Mouse (Mus musculus) liver, embryonic 16.5 days (tissue): ENCODE results near the gene Snx6. TPM values are rescaled to one million over a fixed set of nuclear protein-coding genes. Genes with fewer than 3 reads are reported as not detected.

Experiments used
- ATAC-seq: fragments of 200-750 bp; cut with Nextera tagmentation; 2 replicates; pipeline ENCODE4 v1.8.0; 2017; ENCODE audit warnings: low read depth, mild to moderate bottlenecking, moderate number of reproducible peaks, moderate library complexity
- H3K27ac ChIP-seq: fragments of 300-500 bp; sonication (generic); 2 replicates; pipeline ENCODE4 v1.5.1; 2014; ENCODE audit warnings: mild to moderate bottlenecking, low read length
- H3K27me3 ChIP-seq: fragments of 300-500 bp; sonication (generic); 2 replicates; pipeline ENCODE4 v1.6.1; 2014; ENCODE audit warnings: low read depth, low read length, mixed read lengths; ENCODE audit not compliant: control insufficient read depth, insufficient read depth
- H3K36me3 ChIP-seq: fragments of 300-500 bp; sonication (generic); 2 replicates; pipeline ENCODE4 v1.6.1; 2014; ENCODE audit warnings: mild to moderate bottlenecking; ENCODE audit not compliant: control insufficient read depth, insufficient read depth
- H3K4me1 ChIP-seq: fragments of 300-500 bp; sonication (generic); 2 replicates; pipeline ENCODE4 v1.6.1; 2014; ENCODE audit warnings: low read depth, low read length, mixed read lengths; ENCODE audit not compliant: control insufficient read depth
- H3K4me2 ChIP-seq: fragments of 300-500 bp; sonication (generic); 2 replicates; pipeline ENCODE4 v1.6.1; 2014; ENCODE audit warnings: low read depth, low read length, mixed read lengths
- H3K4me3 ChIP-seq: fragments of 300-500 bp; sonication (generic); 2 replicates; pipeline ENCODE4 v1.5.1; 2014; ENCODE audit warnings: low read depth, mild to moderate bottlenecking, low read length
- H3K9ac ChIP-seq: fragments of 300-500 bp; sonication (generic); 2 replicates; pipeline ENCODE4 v1.6.1; 2014; ENCODE audit warnings: low read depth, low read length
- H3K9me3 ChIP-seq: fragments of 300-500 bp; sonication (generic); replicated peaks from 2 replicates; pipeline ENCODE4 v1.6.1; 2016; ENCODE audit warnings: low read length; ENCODE audit not compliant: control insufficient read depth
- WGBS: fragments of 180-500 bp; shearing (Covaris S2); extraction: QIAGEN DNeasy Blood & Tissue Kit; methylation state at CpG from one replicate; pipeline ENCODE4 v1.1.7; 2014; ENCODE audit not compliant: insufficient replicate concordance; 5-methylcytosine and 5-hydroxymethylcytosine counted together
- polyA plus RNA-seq: library from polyadenylated mRNA; unstranded; fragments of >200 nt; fragmentation: Nextera tagmentation; extraction: Ambion mirVana; gene quantifications from 2 replicates; pipeline ENCODE4 v1.2.1, GENCODE M21; 2015

The Snx6 gene
- 45.3 and 45.4 TPM in 2 replicates for polyA plus RNA-seq

DNA sequence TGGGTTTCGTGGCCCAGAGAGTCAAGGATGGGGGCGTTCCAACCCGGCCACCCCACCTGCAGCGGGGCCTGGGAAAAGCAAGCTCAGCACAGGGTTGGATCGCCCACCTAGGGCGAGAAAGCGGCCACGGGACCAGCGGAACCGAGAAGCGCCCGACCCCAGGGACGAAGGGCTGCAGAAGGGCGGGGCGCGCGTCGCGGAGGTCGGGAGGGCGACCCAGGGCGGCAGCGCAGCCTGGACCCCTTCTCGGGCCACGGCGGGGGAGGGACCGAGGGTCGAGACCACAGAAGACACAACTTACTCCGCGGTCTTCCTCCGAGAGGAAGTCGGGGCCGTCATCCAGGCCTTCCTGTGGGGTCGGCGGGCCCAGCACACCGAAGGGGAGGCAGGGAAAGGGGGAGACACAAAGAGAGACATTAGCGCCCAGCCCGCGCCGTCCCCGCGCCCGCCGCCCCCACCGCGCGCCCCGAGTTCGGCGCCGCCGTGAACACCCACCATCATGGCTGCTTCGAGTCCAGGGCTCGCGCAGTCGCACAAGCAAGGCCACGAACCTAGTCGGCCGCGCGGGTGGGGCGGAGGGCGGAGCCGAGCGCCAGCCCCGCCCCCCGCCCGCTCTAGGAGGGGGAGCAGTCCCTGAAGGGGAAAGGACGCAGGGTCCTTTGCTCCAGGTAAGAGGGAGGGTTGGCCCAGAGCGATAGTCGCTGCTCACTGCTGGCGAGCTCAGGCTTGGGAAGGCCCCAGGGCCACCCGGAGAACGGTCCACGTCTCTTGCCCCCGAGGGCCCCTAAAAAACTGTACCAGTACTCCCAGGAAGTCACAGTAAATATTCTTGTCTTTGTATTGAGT, at the start of gene Snx6:
TSS of gene Snx6 (minus strand) at position 551 of the 846 bp plus-strand sequence.
- Histone ChIP-seq H3K27me3 (no peaks in the 10 kb centered on the region), H3K9me3 (no peaks in the 10 kb centered on the region), H3K4me2 (peak within 1 kb of the TSS; percentile 95), H3K27ac (peak within 1 kb of the TSS; percentile 70), H3K9ac (peak within 1 kb of the TSS; percentile 93), H3K4me3 (peak within 1 kb of the TSS; percentile 85), H3K36me3 (no peaks in the 10 kb centered on the region), H3K4me1 (peaks cover 7% of the 10 kb centered on the region)
- ATAC-seq = peak; percentile 94
- under 1% methylated on average over 71 of the region's 76 CpGs for WGBS

DNA sequence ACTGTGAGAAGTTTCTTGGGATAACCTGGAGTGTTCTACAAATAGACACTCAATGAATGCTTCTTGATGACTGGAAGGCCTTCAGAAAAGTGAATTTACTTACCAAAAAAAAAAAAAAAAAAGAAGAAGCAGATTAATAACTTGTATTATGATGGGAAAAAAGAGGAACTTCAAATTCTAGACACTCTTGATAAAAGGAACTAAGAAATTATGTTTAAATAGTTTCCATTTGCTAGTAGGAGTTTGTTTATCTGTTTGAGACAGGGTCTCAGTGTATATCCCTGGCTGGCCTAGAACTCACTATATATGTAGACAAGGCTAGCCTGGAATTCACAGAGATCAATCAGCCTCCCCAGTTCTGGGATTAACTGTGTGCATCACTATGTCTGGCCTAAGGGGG, 48.9 kb upstream of the Snx6 start:
- Histone ChIP-seq H3K9ac (no peak overlapping the region), H3K9me3 (no peaks in the 10 kb centered on the region), H3K4me3 (no peak overlapping the region), H3K4me2 (no peak overlapping the region), H3K27me3 (no peaks in the 10 kb centered on the region), H3K27ac (no peak overlapping the region), H3K36me3 (no peaks in the 10 kb centered on the region), H3K4me1 (no peaks in the 10 kb centered on the region)
- ATAC-seq = no peak

DNA sequence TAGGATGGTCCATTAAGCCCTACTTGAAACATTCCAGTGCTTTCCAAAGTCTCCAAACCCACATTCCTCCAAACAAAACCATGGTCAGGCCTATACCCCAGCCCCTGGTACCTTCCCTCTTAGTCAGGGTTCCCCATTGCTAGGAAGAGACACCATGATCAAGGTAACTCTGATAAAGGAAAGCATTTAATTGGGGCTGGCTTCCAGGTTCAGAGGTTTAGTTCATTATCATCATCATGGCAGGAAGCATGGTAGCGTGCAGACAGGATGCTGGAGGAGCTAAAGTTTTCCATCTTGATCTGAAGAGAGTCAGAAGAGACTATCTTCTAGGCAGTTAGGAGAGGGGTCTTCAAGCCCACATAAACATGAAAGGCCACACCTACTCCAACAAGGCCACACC, 46.1 kb upstream of the Snx6 start:
- no peak for ATAC-seq
- no peaks in the 10 kb centered on the region for H3K9me3 ChIP-seq
- no peaks in the 10 kb centered on the region for H3K27me3 ChIP-seq
- H3K27ac ChIP-seq = no peak overlapping the region
- no peak overlapping the region for H3K4me3 ChIP-seq
- H3K36me3 ChIP-seq = no peaks in the 10 kb centered on the region
- H3K9ac ChIP-seq = no peak overlapping the region
- no peaks in the 10 kb centered on the region for H3K4me1 ChIP-seq
- WGBS = 62% methylated on average over 1 of the region's 1 CpGs
- no peak overlapping the region for H3K4me2 ChIP-seq

DNA sequence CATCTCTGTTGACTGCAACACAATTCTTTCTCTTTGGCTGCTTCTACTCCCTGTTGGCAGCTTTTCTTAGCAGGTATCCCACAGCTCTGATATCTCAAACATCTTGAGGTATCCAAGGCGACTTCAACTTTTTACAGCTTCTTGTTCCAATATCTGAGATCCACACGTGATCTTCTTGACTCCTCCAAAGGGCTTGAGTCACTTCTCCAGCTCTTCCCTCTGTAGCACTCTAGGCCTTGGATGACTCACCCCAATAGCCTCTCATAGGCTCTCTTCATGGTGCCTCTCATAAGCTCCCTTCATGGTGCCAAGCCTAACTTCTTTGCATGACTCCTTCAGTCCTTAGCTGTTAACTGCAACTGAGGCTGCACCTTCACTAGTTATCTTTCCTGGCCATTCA, 44.3 kb upstream of the Snx6 start:
- no peak overlapping the region for H3K27ac ChIP-seq
- H3K4me3 ChIP-seq = no peak overlapping the region
- H3K4me2 ChIP-seq = no peak overlapping the region
- WGBS = 48% methylated on average over 2 of the region's 2 CpGs
- no peaks in the 10 kb centered on the region for H3K9me3 ChIP-seq
- no peaks in the 10 kb centered on the region for H3K36me3 ChIP-seq
- no peak overlapping the region for H3K9ac ChIP-seq
- H3K4me1 ChIP-seq = peaks cover 3% of the 10 kb centered on the region; the same call in 1 of the 2 replicates
- H3K27me3 ChIP-seq = no peaks in the 10 kb centered on the region
- no peak for ATAC-seq

DNA sequence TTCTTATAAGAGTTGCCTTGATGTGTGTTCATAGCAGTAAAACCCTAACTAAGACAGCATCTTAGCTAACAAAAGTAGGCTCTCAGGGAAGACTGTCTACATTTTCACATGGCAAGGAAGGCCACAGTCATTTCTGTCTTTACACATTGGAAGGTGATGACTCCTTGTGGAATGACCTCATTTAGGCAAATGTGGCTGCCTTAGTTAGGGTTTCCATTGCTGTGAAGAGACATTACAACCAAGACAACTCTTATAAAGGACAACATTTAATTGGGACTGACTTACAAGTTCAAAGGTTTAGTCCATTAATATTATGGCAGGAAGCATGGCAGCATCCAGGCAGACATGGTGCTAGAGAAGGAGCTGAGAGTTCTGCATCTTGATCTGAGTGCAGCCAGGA, 43.4 kb upstream of the Snx6 start:
- no peak for ATAC-seq
- H3K4me3 ChIP-seq = no peak overlapping the region
- H3K27ac ChIP-seq = no peak overlapping the region
- no peak overlapping the region for H3K4me2 ChIP-seq
- H3K4me1 ChIP-seq = peaks cover 3% of the 10 kb centered on the region; the same call in 1 of the 2 replicates
- no peaks in the 10 kb centered on the region for H3K36me3 ChIP-seq
- H3K9ac ChIP-seq = no peak overlapping the region
- H3K9me3 ChIP-seq = no peaks in the 10 kb centered on the region
- no peaks in the 10 kb centered on the region for H3K27me3 ChIP-seq

DNA sequence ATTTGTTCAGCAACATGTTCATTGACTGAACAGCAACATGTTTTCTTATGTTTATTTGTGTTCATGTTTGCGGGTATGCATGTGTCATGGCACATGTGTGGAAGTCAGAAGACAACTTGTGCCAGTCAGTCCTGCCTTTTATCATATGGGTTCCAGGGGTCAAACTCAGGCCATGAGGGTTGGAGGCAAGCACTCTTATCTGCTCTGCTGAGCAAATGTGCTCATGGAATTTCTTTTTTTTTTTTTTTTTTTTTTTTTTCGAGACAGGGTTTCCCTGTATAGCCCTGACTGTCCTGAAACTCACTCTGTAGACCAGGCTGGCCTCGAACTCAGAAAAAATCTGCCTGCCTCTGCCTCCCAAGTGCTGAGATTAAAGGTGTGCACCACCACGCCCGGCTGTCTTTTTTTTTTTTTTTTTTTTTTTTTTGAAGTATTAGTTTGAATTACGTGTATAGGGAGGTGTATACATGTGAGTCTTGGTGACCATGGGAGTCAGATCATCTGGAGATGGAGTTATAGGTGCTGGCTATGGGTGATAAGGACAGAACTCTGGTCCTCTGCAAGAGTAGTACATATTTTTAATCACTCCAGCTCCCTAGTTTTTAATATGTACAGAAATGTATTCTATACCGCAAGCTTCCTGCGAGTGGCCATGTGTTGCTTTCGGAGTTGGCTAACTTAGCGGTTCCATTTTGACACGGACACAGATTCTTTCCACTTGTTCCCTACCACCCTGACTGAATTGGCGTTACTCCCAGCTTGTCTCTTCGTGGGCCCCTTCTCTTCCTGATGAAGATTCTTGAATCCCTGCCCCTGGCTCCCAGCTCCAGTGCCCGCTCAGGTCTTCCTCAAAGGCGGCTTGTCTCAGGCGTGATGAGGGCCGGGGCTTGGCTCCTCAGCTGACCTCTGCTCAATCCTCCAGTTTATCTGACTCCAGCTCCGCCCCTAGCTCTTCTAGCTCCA, 40.4 kb upstream of the Snx6 start:
- Histone ChIP-seq H3K9ac (no peak overlapping the region), H3K27ac (no peak overlapping the region), H3K27me3 (no peaks in the 10 kb centered on the region), H3K4me3 (no peak overlapping the region), H3K9me3 (no peaks in the 10 kb centered on the region), H3K36me3 (no peaks in the 10 kb centered on the region), H3K4me2 (no peak overlapping the region; the same call in 1 of the 2 replicates), H3K4me1 (peaks cover 3% of the 10 kb centered on the region; the same call in 1 of the 2 replicates)
- no peak for ATAC-seq
- WGBS = 63% methylated on average over 18 of the region's 18 CpGs

DNA sequence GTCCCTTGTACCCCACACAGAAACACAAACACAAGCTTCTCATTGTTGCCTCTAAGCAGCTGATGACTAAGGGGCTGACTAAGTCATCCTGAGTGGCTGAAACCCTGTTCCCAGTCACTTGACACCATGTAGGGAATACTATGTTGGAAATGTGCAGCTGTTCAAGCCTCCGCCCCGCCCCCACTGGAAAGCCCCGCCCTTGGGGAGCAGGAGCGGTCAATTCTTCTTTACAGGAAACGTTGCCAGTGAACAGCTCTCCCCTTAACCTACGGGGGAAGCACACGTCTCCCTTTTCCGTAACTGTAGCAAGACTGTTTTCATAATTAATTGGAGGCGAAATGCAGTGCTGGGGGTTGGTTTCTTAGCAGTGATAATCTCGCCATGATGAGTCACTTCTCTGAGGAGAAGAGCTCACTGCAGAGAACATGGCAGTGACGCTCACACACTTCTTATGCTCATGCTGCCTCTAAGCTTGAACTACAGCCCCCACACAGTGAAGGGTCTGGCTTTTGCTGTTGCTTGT, 39.5 kb upstream of the Snx6 start:
- 0 out of 2 replicates have a peak overlapping the region, but pooled peaks have one; percentile 1 for H3K27ac ChIP-seq
- peak overlapping the region; percentile 50 for H3K4me3 ChIP-seq
- H3K9ac ChIP-seq = peak overlapping the region; percentile 32
- H3K9me3 ChIP-seq = no peaks in the 10 kb centered on the region
- H3K27me3 ChIP-seq = no peaks in the 10 kb centered on the region
- peak; percentile 50; the same call in 1 of the 2 replicates for ATAC-seq
- peaks cover 3% of the 10 kb centered on the region; the same call in 1 of the 2 replicates for H3K4me1 ChIP-seq
- 2% methylated on average over 11 of the region's 11 CpGs for WGBS
- H3K4me2 ChIP-seq = peak overlapping the region; percentile 48
- no peaks in the 10 kb centered on the region for H3K36me3 ChIP-seq

DNA sequence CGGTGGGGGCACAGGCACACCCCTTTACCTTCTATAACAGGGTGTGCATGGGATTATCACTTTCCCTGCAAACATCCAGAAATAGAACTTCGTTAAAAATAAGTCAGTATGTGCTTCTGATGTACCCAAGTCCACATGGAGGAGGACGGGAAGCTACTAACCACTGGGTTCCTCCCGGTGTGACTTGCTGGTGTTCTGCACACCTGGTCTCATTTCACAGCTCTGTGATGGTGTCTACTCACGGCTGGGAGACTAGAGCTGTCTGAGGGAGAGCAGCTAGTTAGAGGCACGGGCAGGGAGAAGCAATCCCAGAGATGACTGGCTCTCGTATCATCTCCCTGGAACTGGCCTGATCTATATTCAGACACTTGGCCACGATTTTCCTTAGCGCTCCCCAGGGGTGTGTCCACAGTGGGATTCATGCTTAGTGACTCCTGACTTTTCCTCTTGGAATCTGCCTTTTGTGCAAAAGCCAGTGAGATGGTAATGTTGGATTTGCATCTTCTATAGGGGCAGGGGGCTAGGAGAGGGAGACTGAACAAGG, 38.4 kb upstream of the Snx6 start:
- H3K9ac ChIP-seq = no peak overlapping the region
- no peak overlapping the region for H3K4me2 ChIP-seq
- H3K4me1 ChIP-seq = peaks cover 3% of the 10 kb centered on the region; the same call in 1 of the 2 replicates
- no peaks in the 10 kb centered on the region for H3K9me3 ChIP-seq
- no peaks in the 10 kb centered on the region for H3K36me3 ChIP-seq
- ATAC-seq = no peak
- H3K27me3 ChIP-seq = no peaks in the 10 kb centered on the region
- 55% methylated on average over 9 of the region's 9 CpGs for WGBS
- H3K27ac ChIP-seq = no peak overlapping the region
- H3K4me3 ChIP-seq = no peak overlapping the region
